Mouse (Mus musculus): Measurements from ENCODE around the gene Hapln2. TPM values are rescaled to one million over a fixed set of nuclear protein-coding genes. Genes with fewer than 3 reads are reported as not detected.

The Hapln2 gene
- polyA plus RNA-seq (2012; ENCODE audit: insufficient read depth, low replicate concordance) = not detected in 2 replicates

DNA sequence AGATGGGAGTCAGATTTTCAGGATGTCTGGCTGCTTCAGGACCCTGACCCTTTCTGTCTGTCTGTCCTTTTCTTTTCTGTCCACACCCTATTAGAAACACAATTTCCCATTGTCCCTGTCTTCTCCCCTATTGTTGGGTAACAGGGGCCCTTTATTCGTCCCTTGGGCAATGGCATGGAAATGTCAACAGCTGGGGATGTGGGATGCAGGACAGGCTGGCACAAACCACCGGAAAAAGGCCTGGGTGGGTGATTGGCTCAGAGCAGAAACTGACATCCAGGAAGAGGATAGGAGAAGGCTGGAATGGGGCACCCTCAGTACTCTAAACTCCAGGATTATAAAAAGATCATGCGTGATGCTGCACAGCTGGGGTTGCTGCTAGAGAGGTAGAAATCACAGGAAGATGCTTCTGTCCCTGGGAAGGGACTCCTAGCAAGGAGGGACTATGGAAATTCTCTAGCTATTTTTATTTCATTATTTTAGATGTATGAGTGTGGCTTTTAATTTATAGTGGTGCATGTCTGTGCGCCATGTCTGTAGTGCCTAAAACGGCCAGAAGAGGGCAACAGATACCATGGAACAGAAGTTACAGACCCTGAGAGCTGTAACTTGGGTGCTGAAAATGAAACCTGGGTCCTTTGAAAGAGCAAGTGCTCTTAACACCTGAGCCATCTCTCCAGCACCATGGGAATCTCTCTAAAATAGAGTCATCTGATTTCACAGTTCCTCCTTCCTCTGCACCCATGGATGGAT is at the start of gene Hapln2:
TSS of gene Hapln2 (minus strand) at position 150 of the 753 bp plus-strand sequence.
- Histone ChIP-seq H3K27me3 (replicated peaks) (peaks cover 84% of the 10 kb centered on the region), H3K36me3 (replicated peaks; ENCODE audit: low read length) (no peaks in the 10 kb centered on the region), H3K4me3 (replicated peaks) (no peak within 1 kb of the TSS), H3K9me3 (peaks cover 20% of the 10 kb centered on the region), H3K4me1 (peaks cover 24% of the 10 kb centered on the region)
- TF ChIP-seq GATA1 (IDR thresholded peaks at IDR 0.05; ENCODE audit: borderline replicate concordance, low read length) (no peak), FLI1 (IDR thresholded peaks at IDR 0.05; ENCODE audit: low read length) (no peak)

GRCm38 (mm10) chr3:88074766-88075165 is 47.4 kb upstream of the Hapln2 start:
- TF ChIP-seq GATA1 (IDR thresholded peaks at IDR 0.05; ENCODE audit: borderline replicate concordance, low read length) = no peak
- no peak for TF ChIP-seq FLI1 (IDR thresholded peaks at IDR 0.05; ENCODE audit: low read length)
- H3K27me3 ChIP-seq (replicated peaks) = peaks cover 65% of the 10 kb centered on the region
- H3K4me3 ChIP-seq (replicated peaks) = no peak overlapping the region
- no peaks in the 10 kb centered on the region for H3K9me3 ChIP-seq
- no peaks in the 10 kb centered on the region for H3K36me3 ChIP-seq (replicated peaks; ENCODE audit: low read length)
- H3K4me1 ChIP-seq = peaks cover 13% of the 10 kb centered on the region; the same call in 1 of the 2 replicates

- H3K4me1 ChIP-seq = peaks cover 13% of the 10 kb centered on the region; the same call in 1 of the 2 replicates
- H3K4me3 ChIP-seq (replicated peaks) = no peak overlapping the region
- H3K27me3 ChIP-seq (replicated peaks) = peaks cover 69% of the 10 kb centered on the region
- no peaks in the 10 kb centered on the region for H3K9me3 ChIP-seq
- TF ChIP-seq GATA1 (IDR thresholded peaks at IDR 0.05; ENCODE audit: borderline replicate concordance, low read length) = no peak
- TF ChIP-seq FLI1 (IDR thresholded peaks at IDR 0.05; ENCODE audit: low read length) = no peak
- no peaks in the 10 kb centered on the region for H3K36me3 ChIP-seq (replicated peaks; ENCODE audit: low read length)
Observed at GRCm38 (mm10) chr3:88074351-88074750, 47.0 kb upstream of the Hapln2 start.

GRCm38 (mm10) chr3:88073631-88074030 is 46.2 kb upstream of the Hapln2 start:
- H3K4me3 ChIP-seq (replicated peaks) = no peak overlapping the region
- no peaks in the 10 kb centered on the region for H3K36me3 ChIP-seq (replicated peaks; ENCODE audit: low read length)
- no peaks in the 10 kb centered on the region for H3K9me3 ChIP-seq
- H3K27me3 ChIP-seq (replicated peaks) = peaks cover 65% of the 10 kb centered on the region
- TF ChIP-seq GATA1 (IDR thresholded peaks at IDR 0.05; ENCODE audit: borderline replicate concordance, low read length) (no peak), FLI1 (IDR thresholded peaks at IDR 0.05; ENCODE audit: low read length) (no peak)
- peaks cover 13% of the 10 kb centered on the region; the same call in 1 of the 2 replicates for H3K4me1 ChIP-seq

GRCm38 (mm10) chr3:88071783-88072182 is 44.4 kb upstream of the Hapln2 start:
- Histone ChIP-seq H3K9me3 (no peaks in the 10 kb centered on the region), H3K27me3 (replicated peaks) (peaks cover 59% of the 10 kb centered on the region), H3K4me3 (replicated peaks) (no peak overlapping the region), H3K36me3 (replicated peaks; ENCODE audit: low read length) (no peaks in the 10 kb centered on the region), H3K4me1 (peaks cover 10% of the 10 kb centered on the region; the same call in 1 of the 2 replicates)
- TF ChIP-seq FLI1 (IDR thresholded peaks at IDR 0.05; ENCODE audit: low read length) = no peak
- TF ChIP-seq GATA1 (IDR thresholded peaks at IDR 0.05; ENCODE audit: borderline replicate concordance, low read length) = no peak

DNA sequence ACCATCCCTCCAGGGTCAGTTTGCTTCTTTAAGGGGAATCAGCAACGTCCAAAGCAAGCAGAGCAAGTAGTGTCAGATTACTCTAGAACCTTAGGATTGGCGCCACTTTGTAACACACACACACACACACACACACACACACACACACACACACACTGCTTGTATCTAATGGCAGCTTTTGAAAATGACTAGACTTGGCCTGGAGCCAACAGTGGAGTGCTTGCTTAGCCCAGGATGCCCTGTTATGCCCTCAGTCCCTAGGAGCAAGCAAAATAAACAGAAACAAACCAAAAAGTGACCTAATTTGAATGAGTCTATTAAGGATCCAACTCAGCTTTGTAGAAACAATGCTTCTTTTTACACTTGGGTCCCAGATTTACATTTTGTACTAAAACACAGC is 41.0 kb upstream of the Hapln2 start:
- Histone ChIP-seq H3K9me3 (no peaks in the 10 kb centered on the region), H3K27me3 (replicated peaks) (peaks cover 38% of the 10 kb centered on the region), H3K36me3 (replicated peaks; ENCODE audit: low read length) (no peaks in the 10 kb centered on the region), H3K4me3 (replicated peaks) (no peak overlapping the region), H3K4me1 (peaks cover 10% of the 10 kb centered on the region; the same call in 1 of the 2 replicates)
- TF ChIP-seq FLI1 (IDR thresholded peaks at IDR 0.05; ENCODE audit: low read length) (no peak), GATA1 (IDR thresholded peaks at IDR 0.05; ENCODE audit: borderline replicate concordance, low read length) (no peak)

DNA sequence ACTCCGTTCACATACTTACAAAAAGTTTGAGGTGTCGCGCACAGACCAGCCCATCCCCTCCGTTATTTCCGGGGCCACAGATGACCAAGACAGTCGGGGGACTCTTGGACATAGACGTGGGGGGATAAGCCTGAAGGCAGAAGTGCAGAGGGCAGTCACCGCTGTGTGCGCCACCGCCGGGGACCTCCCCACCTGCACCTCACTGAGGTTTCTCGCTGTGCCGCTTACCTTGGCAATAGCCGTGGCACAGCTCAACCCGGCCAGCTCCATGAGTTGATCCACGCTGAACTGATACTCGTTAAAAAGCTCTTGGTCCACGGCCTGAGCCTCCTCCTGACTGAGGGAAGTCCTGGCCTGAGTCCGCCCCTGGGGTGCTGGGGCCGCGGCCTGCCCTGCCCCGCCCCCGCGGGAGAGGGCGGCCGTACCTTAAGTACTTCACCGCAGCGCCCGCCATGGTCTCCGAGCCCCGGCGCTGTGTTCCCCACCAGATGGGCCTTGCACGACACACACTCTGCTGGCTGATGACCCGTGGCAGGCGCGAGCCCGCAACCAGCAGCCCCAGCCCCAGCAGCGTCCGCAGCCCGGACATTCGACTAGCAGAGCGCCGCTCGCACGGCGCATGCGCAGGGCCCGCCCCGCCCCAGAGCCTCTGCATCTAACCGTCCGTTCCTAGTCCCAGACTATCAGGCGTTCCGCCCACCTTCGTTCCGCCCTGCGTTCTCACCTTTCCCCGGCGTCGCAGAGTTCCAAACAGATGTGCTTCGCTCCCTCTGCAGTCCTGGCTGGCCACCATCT is 30.7 kb upstream of the Hapln2 start, which contains the start of gene Naxe:
TSS of gene Naxe (minus strand) at position 594 of the 795 bp plus-strand sequence.
- Histone ChIP-seq H3K4me1 (peaks cover 20% of the 10 kb centered on the region), H3K36me3 (replicated peaks; ENCODE audit: low read length) (peaks cover 40% of the 10 kb centered on the region), H3K9me3 (peaks cover 3% of the 10 kb centered on the region; the same call in 1 of the 2 replicates), H3K27me3 (replicated peaks) (peaks cover 8% of the 10 kb centered on the region), H3K4me3 (replicated peaks) (peak within 1 kb of the TSS; percentile 99)
- no peak for TF ChIP-seq GATA1 (IDR thresholded peaks at IDR 0.05; ENCODE audit: borderline replicate concordance, low read length)
- no peak for TF ChIP-seq FLI1 (IDR thresholded peaks at IDR 0.05; ENCODE audit: low read length)

DNA sequence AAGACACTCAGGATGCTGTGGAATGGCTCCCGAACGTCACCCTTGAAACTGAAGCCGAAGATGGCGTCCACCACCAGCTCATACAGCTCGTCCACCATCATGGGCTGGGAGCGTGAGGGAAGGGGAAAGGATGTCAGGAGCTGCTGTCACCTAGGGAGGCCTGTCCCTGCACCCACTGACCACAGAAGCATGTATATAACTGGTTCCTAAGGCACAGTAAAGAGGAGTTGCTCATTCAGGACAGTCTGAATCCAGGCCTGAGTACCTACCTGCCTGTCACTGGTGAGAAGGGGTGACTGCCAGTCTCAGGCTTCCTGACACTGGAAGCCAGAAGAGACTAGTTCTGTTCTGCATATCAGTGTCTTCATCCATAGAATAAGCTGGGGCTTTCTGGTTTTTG is 29.6 kb upstream of the Hapln2 start:
- H3K36me3 ChIP-seq (replicated peaks; ENCODE audit: low read length) = peaks cover 51% of the 10 kb centered on the region
- peaks cover 5% of the 10 kb centered on the region for H3K27me3 ChIP-seq (replicated peaks)
- TF ChIP-seq GATA1 (IDR thresholded peaks at IDR 0.05; ENCODE audit: borderline replicate concordance, low read length) (no peak), FLI1 (IDR thresholded peaks at IDR 0.05; ENCODE audit: low read length) (no peak)
- peaks cover 20% of the 10 kb centered on the region for H3K4me1 ChIP-seq
- H3K4me3 ChIP-seq (replicated peaks) = peak overlapping the region; percentile 48
- H3K9me3 ChIP-seq = no peaks in the 10 kb centered on the region

DNA sequence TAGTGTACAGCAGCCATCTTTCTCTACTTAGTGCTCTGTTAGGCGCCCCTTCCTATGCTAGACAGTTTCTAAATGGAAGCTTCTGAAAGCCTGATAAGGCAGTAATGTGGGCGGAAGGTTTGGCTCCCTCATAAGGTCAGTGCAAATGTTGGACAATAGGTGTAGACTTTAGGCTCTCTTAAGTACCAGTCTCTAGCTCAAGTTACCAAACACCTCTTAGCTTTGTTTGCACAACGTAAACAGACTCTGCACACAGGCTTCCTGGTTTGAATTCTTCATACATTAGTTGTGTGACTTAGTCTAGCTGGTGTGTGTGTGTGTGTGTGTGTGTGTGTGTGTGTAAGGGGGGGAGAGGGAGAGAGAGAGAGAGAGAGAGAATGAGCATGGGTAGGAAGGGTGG is 22.1 kb upstream of the Hapln2 start:
- Histone ChIP-seq H3K9me3 (no peaks in the 10 kb centered on the region), H3K27me3 (replicated peaks) (no peaks in the 10 kb centered on the region), H3K4me1 (peaks cover 16% of the 10 kb centered on the region; the same call in 1 of the 2 replicates), H3K36me3 (replicated peaks; ENCODE audit: low read length) (peaks cover 53% of the 10 kb centered on the region), H3K4me3 (replicated peaks) (no peak overlapping the region)
- no peak for TF ChIP-seq GATA1 (IDR thresholded peaks at IDR 0.05; ENCODE audit: borderline replicate concordance, low read length)
- TF ChIP-seq FLI1 (IDR thresholded peaks at IDR 0.05; ENCODE audit: low read length) = no peak
